Mouse (Mus musculus) cerebellum, adult 2 months (tissue): ENCODE results near the gene Olfr1242.

Experiments used
- CTCF ChIP-seq: fragments of 200-500 bp; IDR thresholded peaks from 2 replicates; pipeline ENCODE4 v1.5.1; 2011; ENCODE audit warnings: low read depth, mild to moderate bottlenecking, control low read depth, low read length, moderate library complexity, borderline replicate concordance; ENCODE audit not compliant: insufficient read depth
- POLR2A ChIP-seq: fragments of 200-500 bp; IDR thresholded peaks from 2 replicates; pipeline ENCODE4 v1.6.1; 2011; ENCODE audit warnings: low read length, control low read depth, borderline replicate concordance; ENCODE audit not compliant: insufficient read depth

- no peak for TF ChIP-seq CTCF
- no peak for TF ChIP-seq POLR2A
These were observed at the start of gene Olfr1242 for GRCm38 (mm10) chr2:89498235-89498634.
